Mouse (Mus musculus) midbrain, embryonic 11.5 days (tissue): Measurements from ENCODE around the gene Trex1. TPM values are rescaled to one million over a fixed set of nuclear protein-coding genes. Genes with fewer than 3 reads are reported as not detected.

Source experiments
- ATAC-seq: fragments of 200-750 bp; cut with Nextera tagmentation; 2 replicates; pipeline ENCODE4 v1.8.0; 2017; ENCODE audit warnings: moderate TSS enrichment, moderate library complexity; ENCODE audit not compliant: low FRiP score
- DNase-seq: peaks from one replicate; pipeline ENCODE4 v3.0.0; 2015; ENCODE audit warnings: low spot score; ENCODE audit errors: missing footprints
- H3K27ac ChIP-seq: fragments of 300-500 bp; sonication (generic); 2 replicates; pipeline ENCODE4 v1.5.1; 2014; ENCODE audit warnings: low read depth, low read length
- H3K27me3 ChIP-seq: fragments of 300-500 bp; sonication (generic); 2 replicates; pipeline ENCODE4 v1.6.1; 2014; ENCODE audit warnings: mild to moderate bottlenecking, low read length, moderate library complexity, mixed read lengths; ENCODE audit not compliant: control insufficient read depth, insufficient read depth
- H3K36me3 ChIP-seq: fragments of 300-500 bp; sonication (generic); 2 replicates; pipeline ENCODE4 v1.6.1; 2014; ENCODE audit warnings: mild to moderate bottlenecking, low read length, moderate library complexity, mixed read lengths; ENCODE audit not compliant: control insufficient read depth, insufficient read depth
- H3K4me1 ChIP-seq: fragments of 300-500 bp; sonication (generic); 2 replicates; pipeline ENCODE4 v1.6.1; 2014; ENCODE audit warnings: low read length; ENCODE audit not compliant: control insufficient read depth, insufficient read depth
- H3K4me2 ChIP-seq: fragments of 300-500 bp; sonication (generic); 2 replicates; pipeline ENCODE4 v1.6.1; 2014; ENCODE audit warnings: mild to moderate bottlenecking, moderate library complexity
- H3K4me3 ChIP-seq: fragments of 300-500 bp; sonication (generic); 2 replicates; pipeline ENCODE4 v1.5.1; 2014; ENCODE audit warnings: low read depth, low read length
- H3K9ac ChIP-seq: fragments of 300-500 bp; sonication (generic); 2 replicates; pipeline ENCODE4 v1.6.1; 2014; ENCODE audit warnings: low read length
- H3K9me3 ChIP-seq: fragments of 300-500 bp; sonication (generic); 2 replicates; pipeline ENCODE4 v1.6.1; 2016; ENCODE audit warnings: low read length; ENCODE audit not compliant: control insufficient read depth
- WGBS: fragments of 180-500 bp; shearing (Covaris S2); extraction: QIAGEN DNeasy Blood & Tissue Kit; methylation state at CpG from one replicate; pipeline ENCODE4 v1.1.7; 2014; 5-methylcytosine and 5-hydroxymethylcytosine counted together
- polyA plus RNA-seq: library from polyadenylated mRNA; unstranded; fragments of >200 nt; fragmentation: Nextera tagmentation; extraction: Ambion mirVana; gene quantifications from 2 replicates; pipeline ENCODE4 v1.2.1, GENCODE M21; 2014

The Trex1 gene
- polyA plus RNA-seq, 1 experiment from 2014 or later, result 7.3 TPM

GRCm38 (mm10) chr9:109098969-109099368 lies 39.4 kb upstream of the Trex1 start:
- Histone ChIP-seq H3K27me3 (no peaks in the 10 kb centered on the region), H3K36me3 (peaks cover 20% of the 10 kb centered on the region), H3K4me2 (peak overlapping the region; percentile 77), H3K4me3 (no peak overlapping the region), H3K9me3 (no peaks in the 10 kb centered on the region), H3K4me1 (peaks cover 33% of the 10 kb centered on the region), H3K9ac (peak overlapping the region; percentile 33; the same call in 1 of the 2 replicates), H3K27ac (no peak overlapping the region)
- no peak for ATAC-seq
- 62% methylated on average over 6 of the region's 6 CpGs for WGBS
- DNase-seq, result no peak

GRCm38 (mm10) chr9:109098366-109098765 lies 38.8 kb upstream of the Trex1 start:
- Histone ChIP-seq H3K36me3 (peaks cover 17% of the 10 kb centered on the region), H3K27me3 (no peaks in the 10 kb centered on the region), H3K9me3 (no peaks in the 10 kb centered on the region), H3K4me3 (0 out of 2 replicates have a peak overlapping the region, but pooled peaks have one; percentile 13), H3K27ac (no peak overlapping the region), H3K9ac (peak overlapping the region; percentile 99), H3K4me1 (peaks cover 36% of the 10 kb centered on the region), H3K4me2 (peak overlapping the region; percentile 77)
- no peak for ATAC-seq
- WGBS, result 92% methylated on average over 8 of the region's 8 CpGs
- no peak for DNase-seq

GRCm38 (mm10) chr9:109097831-109098230 lies 38.3 kb upstream of the Trex1 start:
- Histone ChIP-seq H3K27me3 (no peaks in the 10 kb centered on the region), H3K4me3 (peak overlapping the region; percentile 51), H3K4me2 (peak overlapping the region; percentile 77), H3K36me3 (peaks cover 12% of the 10 kb centered on the region), H3K4me1 (peaks cover 38% of the 10 kb centered on the region), H3K27ac (peak overlapping the region; percentile 100), H3K9ac (peak overlapping the region; percentile 99), H3K9me3 (no peaks in the 10 kb centered on the region)
- 68% methylated on average over 5 of the region's 5 CpGs for WGBS
- ATAC-seq (no peak), DNase-seq (no peak)

GRCm38 (mm10) chr9:109097291-109097690 lies 37.8 kb upstream of the Trex1 start:
- Histone ChIP-seq H3K36me3 (peaks cover 9% of the 10 kb centered on the region), H3K4me3 (peak overlapping the region; percentile 51), H3K9ac (peak overlapping the region; percentile 99), H3K27ac (peak overlapping the region; percentile 100), H3K27me3 (no peaks in the 10 kb centered on the region), H3K4me2 (peak overlapping the region; percentile 77), H3K4me1 (peaks cover 38% of the 10 kb centered on the region), H3K9me3 (no peaks in the 10 kb centered on the region)
- ATAC-seq (no peak), DNase-seq (peak; percentile 90)
- WGBS, result 15% methylated on average over 6 of the region's 6 CpGs

GRCm38 (mm10) chr9:109096856-109097255 lies 37.3 kb upstream of the Trex1 start:
- H3K4me2 ChIP-seq, result peak overlapping the region; percentile 77
- H3K9me3 ChIP-seq, result no peaks in the 10 kb centered on the region
- peak overlapping the region; percentile 99 for H3K9ac ChIP-seq
- no peak for ATAC-seq
- H3K36me3 ChIP-seq, result peaks cover 9% of the 10 kb centered on the region
- WGBS, result 23% methylated on average over 6 of the region's 6 CpGs
- H3K4me3 ChIP-seq, result peak overlapping the region; percentile 51
- H3K4me1 ChIP-seq, result peaks cover 38% of the 10 kb centered on the region
- DNase-seq, result peak; percentile 92
- H3K27ac ChIP-seq, result peak overlapping the region; percentile 100
- H3K27me3 ChIP-seq, result no peaks in the 10 kb centered on the region

GRCm38 (mm10) chr9:109096251-109096661 lies 36.7 kb upstream of the Trex1 start:
- no peaks in the 10 kb centered on the region for H3K9me3 ChIP-seq
- no peak for ATAC-seq
- peak overlapping the region; percentile 100 for H3K27ac ChIP-seq
- H3K36me3 ChIP-seq, result peaks cover 12% of the 10 kb centered on the region; the same call in 1 of the 2 replicates
- H3K4me3 ChIP-seq, result peak overlapping the region; percentile 51
- DNase-seq, result peak; percentile 93
- H3K27me3 ChIP-seq, result no peaks in the 10 kb centered on the region
- H3K4me1 ChIP-seq, result peaks cover 38% of the 10 kb centered on the region
- peak overlapping the region; percentile 77 for H3K4me2 ChIP-seq
- WGBS, result 16% methylated on average over 9 of the region's 9 CpGs
- H3K9ac ChIP-seq, result peak overlapping the region; percentile 99

- no peaks in the 10 kb centered on the region for H3K9me3 ChIP-seq
- H3K4me2 ChIP-seq, result peak within 1 kb of the TSS; percentile 77
- H3K36me3 ChIP-seq, result peaks cover 12% of the 10 kb centered on the region; the same call in 1 of the 2 replicates
- H3K27ac ChIP-seq, result peak within 1 kb of the TSS; percentile 100
- DNase-seq, result peak; percentile 98
- peaks cover 38% of the 10 kb centered on the region for H3K4me1 ChIP-seq
- peak; percentile 80 for ATAC-seq
- H3K27me3 ChIP-seq, result no peaks in the 10 kb centered on the region
- H3K4me3 ChIP-seq, result peak within 1 kb of the TSS; percentile 51
- WGBS, result under 1% methylated on average over 85 of the region's 102 CpGs
- peak within 1 kb of the TSS; percentile 99 for H3K9ac ChIP-seq
Observed at GRCm38 (mm10) chr9:109095137-109095982, 35.8 kb upstream of the Trex1 start, which contains the start of gene Plxnb1. Plxnb1 (plus strand) TSS chr9:109095389.

- peak overlapping the region; percentile 77 for H3K4me2 ChIP-seq
- no peaks in the 10 kb centered on the region for H3K27me3 ChIP-seq
- DNase-seq (peak; percentile 92), ATAC-seq (peak; percentile 6)
- peaks cover 6% of the 10 kb centered on the region; the same call in 1 of the 2 replicates for H3K36me3 ChIP-seq
- H3K27ac ChIP-seq, result peak overlapping the region; percentile 100
- H3K4me1 ChIP-seq, result peaks cover 38% of the 10 kb centered on the region
- peak overlapping the region; percentile 99 for H3K9ac ChIP-seq
- no peaks in the 10 kb centered on the region for H3K9me3 ChIP-seq
- WGBS, result under 1% methylated on average over 21 of the region's 21 CpGs
- peak overlapping the region; percentile 51 for H3K4me3 ChIP-seq
Observed at GRCm38 (mm10) chr9:109094553-109095136, 35.1 kb upstream of the Trex1 start.
